Mouse (Mus musculus) heart, embryonic 16.5 days (tissue): ENCODE measurements around the gene Ajm1. TPM values are rescaled to one million over a fixed set of nuclear protein-coding genes. Genes with fewer than 3 reads are reported as not detected.

Experiments used
- ATAC-seq: fragments of 200-750 bp; cut with Nextera tagmentation; replicated peaks from 2 replicates; pipeline ENCODE4 v1.8.0; 2017; ENCODE audit warnings: moderate number of reproducible peaks; ENCODE audit not compliant: insufficient read depth, low FRiP score; ENCODE audit errors: extremely low read depth
- H3K27ac ChIP-seq: fragments of 300-500 bp; sonication (generic); 2 replicates; pipeline ENCODE4 v1.5.1; 2014; ENCODE audit warnings: mild to moderate bottlenecking, low read length, control low read depth, moderate library complexity
- H3K27me3 ChIP-seq: fragments of 300-500 bp; sonication (generic); 2 replicates; pipeline ENCODE4 v1.6.1; 2014; ENCODE audit warnings: low read length, mixed read lengths; ENCODE audit not compliant: control insufficient read depth, insufficient read depth
- H3K36me3 ChIP-seq: fragments of 300-500 bp; sonication (generic); 2 replicates; pipeline ENCODE4 v1.6.1; 2014; ENCODE audit not compliant: control insufficient read depth, insufficient read depth
- H3K4me1 ChIP-seq: fragments of 300-500 bp; sonication (generic); 2 replicates; pipeline ENCODE4 v1.6.1; 2014; ENCODE audit warnings: low read length, mixed read lengths; ENCODE audit not compliant: control insufficient read depth, insufficient read depth
- H3K4me2 ChIP-seq: fragments of 300-500 bp; sonication (generic); 2 replicates; pipeline ENCODE4 v1.6.1; 2014; ENCODE audit warnings: low read depth, mild to moderate bottlenecking, control low read depth, low read length
- H3K4me3 ChIP-seq: fragments of 300-500 bp; sonication (generic); 2 replicates; pipeline ENCODE4 v1.5.1; 2014; ENCODE audit warnings: mild to moderate bottlenecking, control low read depth, low read length
- H3K9ac ChIP-seq: fragments of 300-500 bp; sonication (generic); 2 replicates; pipeline ENCODE4 v1.6.1; 2014; ENCODE audit warnings: low read length, control low read depth
- H3K9me3 ChIP-seq: fragments of 300-500 bp; sonication (generic); replicated peaks from 2 replicates; pipeline ENCODE4 v1.6.1; 2016; ENCODE audit warnings: low read length; ENCODE audit not compliant: control insufficient read depth
- WGBS: fragments of 180-500 bp; shearing (Covaris S2); extraction: QIAGEN DNeasy Blood & Tissue Kit; methylation state at CpG from one replicate; pipeline ENCODE4 v1.1.7; 2014; 5-methylcytosine and 5-hydroxymethylcytosine counted together
- polyA plus RNA-seq: library from polyadenylated mRNA; unstranded; fragments of >200 nt; fragmentation: Nextera tagmentation; extraction: Ambion mirVana; gene quantifications from 2 replicates; pipeline ENCODE4 v1.2.1, GENCODE M21; 2015

The Ajm1 gene
- polyA plus RNA-seq, 1 experiment from 2014 or later, result 0.05 TPM

DNA sequence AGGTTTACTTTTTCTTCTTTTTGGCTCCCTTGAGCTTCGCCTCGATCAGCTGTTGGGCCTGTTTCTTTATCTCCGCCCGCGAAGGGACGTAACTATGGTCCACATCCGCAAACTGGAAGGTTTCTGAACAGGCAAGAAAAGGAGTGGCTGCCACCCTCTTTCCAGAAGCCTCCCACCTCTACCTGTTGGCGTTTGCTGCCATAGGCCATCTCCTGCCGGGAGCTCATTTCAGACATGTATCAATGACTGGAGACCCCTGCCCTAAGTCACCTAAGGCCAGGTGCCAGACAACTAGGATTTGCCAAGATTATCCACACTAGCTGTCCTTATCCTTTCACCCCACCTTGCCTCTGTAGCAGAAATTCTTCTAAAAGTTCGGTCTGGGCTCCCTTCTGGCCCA is 27.1 kb upstream of the Ajm1 start:
- no peaks in the 10 kb centered on the region for H3K27me3 ChIP-seq
- no peaks in the 10 kb centered on the region for H3K36me3 ChIP-seq
- no peaks in the 10 kb centered on the region for H3K9me3 ChIP-seq
- WGBS, result 62% methylated on average over 10 of the region's 10 CpGs
- peak overlapping the region; percentile 78 for H3K4me3 ChIP-seq
- H3K4me2 ChIP-seq, result peak overlapping the region; percentile 64
- no peak for ATAC-seq
- H3K27ac ChIP-seq, result peak overlapping the region; percentile 93
- H3K4me1 ChIP-seq, result peaks cover 15% of the 10 kb centered on the region
- H3K9ac ChIP-seq, result peak overlapping the region; percentile 99

DNA sequence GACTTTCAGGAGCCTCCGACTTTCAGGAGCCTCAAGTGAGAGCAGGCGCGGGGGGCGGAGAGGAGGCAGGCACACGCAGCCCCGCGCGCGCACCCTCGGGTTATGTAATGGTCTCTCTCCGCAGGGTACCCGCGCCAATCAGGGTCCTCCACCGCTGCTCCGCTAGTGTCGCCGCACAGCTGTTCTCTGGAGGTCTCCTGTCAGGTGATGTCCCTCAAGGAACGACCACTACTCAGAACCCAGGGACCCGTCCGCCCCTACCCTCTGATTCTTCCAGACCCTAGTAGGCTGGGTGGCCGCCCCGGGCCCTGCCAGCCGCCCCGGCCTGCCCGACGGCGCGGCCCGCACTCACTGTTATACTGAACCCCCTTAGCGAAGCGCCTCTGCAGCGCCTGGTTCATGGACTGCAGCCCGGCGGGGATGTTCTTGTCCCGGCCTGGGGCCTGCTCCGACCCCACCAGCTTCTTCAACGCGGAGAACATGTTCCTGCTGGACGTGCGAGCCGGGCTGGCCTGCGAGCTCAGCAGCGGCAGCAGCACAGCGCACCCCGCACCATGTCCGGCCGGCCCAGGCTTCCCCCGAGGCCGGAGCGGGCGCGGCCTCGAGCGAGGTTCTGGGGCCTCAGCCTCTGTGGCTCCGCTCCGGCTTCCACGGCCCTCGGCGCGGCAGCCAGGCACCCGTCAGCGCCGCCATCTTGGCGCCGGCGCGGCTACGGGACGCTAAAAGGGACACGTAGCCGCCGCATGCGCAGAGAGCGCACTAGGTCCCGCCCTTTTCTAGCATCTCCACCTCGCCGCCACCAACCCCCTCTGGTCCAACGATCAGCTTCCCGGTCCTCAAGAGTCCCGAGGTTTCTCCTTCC is 26.4 kb upstream of the Ajm1 start, which contains the start of gene Rabl6:
Gene Rabl6 (minus strand): TSS at position 761 of the 862 bp plus-strand sequence.
- Histone ChIP-seq H3K9ac (peak within 1 kb of the TSS; percentile 99), H3K9me3 (no peaks in the 10 kb centered on the region), H3K36me3 (no peaks in the 10 kb centered on the region), H3K27me3 (no peaks in the 10 kb centered on the region), H3K4me1 (peaks cover 15% of the 10 kb centered on the region), H3K27ac (peak within 1 kb of the TSS; percentile 93), H3K4me2 (peak within 1 kb of the TSS; percentile 80), H3K4me3 (peak within 1 kb of the TSS; percentile 78)
- peak; percentile 91 for ATAC-seq
- under 1% methylated on average over 80 of the region's 80 CpGs for WGBS

DNA sequence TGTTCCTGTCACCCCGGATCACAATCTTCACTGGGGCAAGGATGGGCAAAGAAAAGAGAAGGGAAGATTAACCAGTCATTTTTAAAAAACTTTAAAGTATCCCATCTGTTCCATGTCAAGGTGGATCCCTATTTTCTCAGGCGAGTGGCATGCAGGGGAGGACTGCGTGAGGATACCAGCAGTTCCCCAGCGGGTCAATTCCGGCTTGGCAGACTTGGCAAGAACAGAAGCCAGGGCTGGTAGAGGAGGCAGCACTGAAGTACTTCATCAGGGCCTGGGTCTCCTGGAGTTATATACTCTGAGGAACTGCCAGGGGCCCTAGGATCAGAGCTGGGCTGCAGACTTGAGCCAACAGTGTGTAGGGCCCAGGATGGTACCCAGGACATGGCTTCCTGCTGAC is 21.0 kb upstream of the Ajm1 start:
- H3K36me3 ChIP-seq, result peaks cover 43% of the 10 kb centered on the region
- 91% methylated on average over 5 of the region's 5 CpGs for WGBS

DNA sequence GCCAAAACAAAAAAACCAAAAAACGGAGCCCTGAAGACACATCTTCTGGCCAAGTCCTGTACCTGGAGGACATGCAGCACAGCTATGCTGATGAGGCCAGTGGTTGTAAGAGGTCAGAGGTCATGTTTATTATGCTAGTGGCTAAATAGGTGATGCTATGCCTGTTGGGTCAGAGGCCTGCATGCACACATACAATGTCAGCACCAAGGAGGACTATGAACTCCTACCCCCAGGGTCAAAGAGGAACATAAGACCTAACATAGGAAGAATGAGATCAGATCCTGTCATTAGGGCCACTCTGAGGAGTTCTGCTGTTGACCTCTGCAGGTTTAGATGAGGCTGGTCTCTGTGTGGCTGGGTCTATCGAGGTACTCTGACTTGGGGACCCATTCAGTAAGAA is 18.5 kb upstream of the Ajm1 start:
- H3K4me2 ChIP-seq, result no peak overlapping the region
- ATAC-seq, result no peak
- H3K27me3 ChIP-seq, result no peaks in the 10 kb centered on the region
- WGBS, result 85% methylated on average over 2 of the region's 2 CpGs
- no peak overlapping the region for H3K27ac ChIP-seq
- H3K4me1 ChIP-seq, result peaks cover 12% of the 10 kb centered on the region
- no peak overlapping the region for H3K4me3 ChIP-seq
- H3K9ac ChIP-seq, result no peak overlapping the region
- H3K36me3 ChIP-seq, result peaks cover 58% of the 10 kb centered on the region
- H3K9me3 ChIP-seq, result no peaks in the 10 kb centered on the region

More for the DNA sequence above, 21.0 kb upstream of the Ajm1 start:
- H3K4me1 ChIP-seq, result peaks cover 21% of the 10 kb centered on the region
- ATAC-seq, result no peak
- no peak overlapping the region for H3K9ac ChIP-seq
- no peaks in the 10 kb centered on the region for H3K9me3 ChIP-seq
- H3K27me3 ChIP-seq, result no peaks in the 10 kb centered on the region
- no peak overlapping the region for H3K4me2 ChIP-seq
- no peak overlapping the region for H3K4me3 ChIP-seq
- no peak overlapping the region for H3K27ac ChIP-seq

DNA sequence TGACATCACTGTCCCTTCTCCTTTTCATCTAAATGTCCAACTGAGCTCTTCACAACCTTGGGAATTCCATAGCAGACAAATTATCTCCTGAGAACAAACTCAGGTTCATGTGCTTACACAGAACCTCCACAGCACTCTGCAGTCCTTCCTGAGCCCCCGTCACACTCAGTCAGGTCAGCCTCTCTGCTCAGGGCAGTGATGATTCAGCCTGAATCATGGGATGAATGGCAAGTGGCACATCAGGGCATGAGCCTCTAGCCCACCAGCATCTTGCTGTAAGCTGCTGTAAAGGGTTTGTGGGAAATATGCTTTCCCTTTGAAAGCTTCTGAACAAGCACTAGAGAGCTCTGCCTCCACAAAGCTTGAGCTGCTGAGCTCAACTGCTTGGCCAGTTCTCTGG is 17.2 kb upstream of the Ajm1 start:
- H3K36me3 ChIP-seq, result peaks cover 63% of the 10 kb centered on the region
- H3K4me3 ChIP-seq, result no peak overlapping the region
- 92% methylated on average over 1 of the region's 1 CpGs for WGBS
- no peak overlapping the region for H3K9ac ChIP-seq
- H3K4me1 ChIP-seq, result peaks cover 12% of the 10 kb centered on the region
- H3K27me3 ChIP-seq, result no peaks in the 10 kb centered on the region
- H3K4me2 ChIP-seq, result no peak overlapping the region
- ATAC-seq, result no peak
- no peaks in the 10 kb centered on the region for H3K9me3 ChIP-seq
- no peak overlapping the region for H3K27ac ChIP-seq

DNA sequence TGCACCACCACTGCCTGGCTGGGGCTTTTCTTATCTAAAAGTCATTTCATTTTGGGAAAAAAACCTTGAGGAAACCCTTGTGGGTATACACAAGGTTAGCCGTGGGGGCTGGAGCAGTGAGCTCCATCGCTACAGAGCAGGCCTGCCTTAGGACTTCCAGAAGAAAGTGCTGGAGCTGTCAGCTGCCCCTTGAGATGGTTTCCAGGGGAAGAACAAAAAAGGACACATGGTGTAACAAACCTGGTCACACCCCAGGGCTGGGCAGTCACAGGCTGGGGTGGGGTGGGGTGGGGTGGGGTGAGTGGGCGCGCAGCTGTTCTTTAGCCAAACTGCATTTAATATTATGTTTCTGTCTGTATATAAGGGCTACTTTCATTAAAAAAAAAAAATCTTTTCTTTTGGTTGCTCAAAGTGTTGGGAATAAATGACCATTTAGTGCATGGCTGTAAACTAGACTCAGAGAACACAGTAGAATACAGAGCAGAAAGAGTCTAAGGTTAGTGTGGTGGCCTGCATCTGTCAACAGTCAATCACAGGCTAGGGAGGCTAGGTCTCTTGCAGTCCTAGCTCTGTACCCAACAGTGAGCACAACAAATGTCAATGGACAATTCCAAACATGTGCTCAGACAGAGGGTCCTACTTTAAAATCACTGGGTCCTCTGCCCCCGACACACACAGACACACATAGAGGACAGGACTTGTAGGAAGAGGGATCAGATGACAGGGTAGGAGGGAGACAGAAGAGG is 15.4 kb upstream of the Ajm1 start:
- no peak overlapping the region for H3K4me3 ChIP-seq
- H3K4me2 ChIP-seq, result no peak overlapping the region
- H3K27ac ChIP-seq, result no peak overlapping the region
- peaks cover 12% of the 10 kb centered on the region for H3K4me1 ChIP-seq
- no peak for ATAC-seq
- peaks cover 76% of the 10 kb centered on the region for H3K36me3 ChIP-seq
- 94% methylated on average over 5 of the region's 5 CpGs for WGBS
- H3K27me3 ChIP-seq, result no peaks in the 10 kb centered on the region
- H3K9me3 ChIP-seq, result no peaks in the 10 kb centered on the region
- H3K9ac ChIP-seq, result no peak overlapping the region

DNA sequence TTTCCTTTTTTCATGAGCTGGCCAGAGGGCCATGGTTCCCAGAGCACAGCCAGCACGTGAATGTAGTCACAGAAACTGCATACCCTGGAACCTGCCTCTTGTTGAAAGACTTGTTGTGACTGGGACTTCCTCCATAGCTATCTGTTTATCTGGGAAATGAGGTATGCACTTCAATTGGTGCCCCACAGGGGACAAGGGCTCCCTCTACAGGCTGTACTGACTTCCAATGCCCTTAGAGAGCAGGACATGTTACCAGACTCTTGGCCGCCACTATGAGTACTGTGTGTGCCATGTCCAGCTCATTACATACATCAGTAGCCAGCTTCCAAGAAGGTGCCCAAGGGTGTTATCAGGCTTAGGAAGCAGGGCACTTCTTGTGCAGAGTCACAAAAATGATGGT is 10.3 kb upstream of the Ajm1 start:
- Histone ChIP-seq H3K4me1 (peaks cover 8% of the 10 kb centered on the region), H3K9me3 (no peaks in the 10 kb centered on the region), H3K36me3 (peaks cover 53% of the 10 kb centered on the region), H3K27me3 (no peaks in the 10 kb centered on the region), H3K4me2 (no peak overlapping the region), H3K9ac (no peak overlapping the region), H3K4me3 (no peak overlapping the region), H3K27ac (no peak overlapping the region)
- ATAC-seq, result no peak
- 81% methylated on average over 2 of the region's 2 CpGs for WGBS

DNA sequence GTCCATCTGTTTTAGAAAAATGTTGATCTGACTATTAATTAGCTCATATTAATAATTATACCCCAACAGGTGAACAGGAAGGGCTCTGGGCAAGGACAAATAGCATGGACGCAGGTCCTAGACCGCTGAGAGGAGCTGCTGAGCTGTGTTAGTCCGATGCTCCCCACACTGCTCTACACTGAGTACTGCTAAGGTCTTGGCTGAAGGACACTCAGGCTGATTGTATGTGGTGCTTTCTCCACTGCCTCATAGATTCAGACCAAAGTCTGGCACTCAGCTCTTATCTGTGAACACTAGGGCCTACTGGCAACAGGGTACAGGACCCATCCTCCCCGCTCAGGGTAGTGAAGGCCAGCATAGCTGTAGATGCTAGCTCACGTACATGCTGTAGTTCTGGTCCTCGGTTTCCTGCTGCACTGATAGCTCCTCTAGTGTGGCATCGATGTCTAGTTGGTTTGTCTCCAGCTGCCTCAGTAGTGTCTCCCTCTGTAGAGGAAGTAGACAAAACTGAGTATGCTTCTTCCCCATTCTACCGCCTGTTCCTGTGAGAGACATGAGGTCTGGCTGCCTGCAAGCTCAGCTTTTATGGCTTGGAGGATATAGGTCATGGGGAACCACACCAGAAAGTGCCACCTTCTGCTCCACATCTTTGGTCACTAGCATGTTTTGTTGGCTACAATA is 6.8 kb upstream of the Ajm1 start:
- Histone ChIP-seq H3K4me1 (peaks cover 11% of the 10 kb centered on the region), H3K36me3 (peaks cover 41% of the 10 kb centered on the region), H3K27ac (peak overlapping the region; percentile 18), H3K9me3 (no peaks in the 10 kb centered on the region), H3K9ac (no peak overlapping the region), H3K27me3 (no peaks in the 10 kb centered on the region), H3K4me3 (no peak overlapping the region), H3K4me2 (no peak overlapping the region)
- ATAC-seq, result peak; percentile 53; the same call in 1 of the 2 replicates
- WGBS, result 81% methylated on average over 8 of the region's 8 CpGs
